Mouse (Mus musculus) ovary, adult 18-20 months (tissue): ENCODE results near the gene Nos1ap.

Source experiments
- DNase-seq: peaks from one replicate; pipeline ENCODE4 v3.0.0; 2022; ENCODE audit warnings: low spot score, mixed read lengths

Nos1ap gene

DNA sequence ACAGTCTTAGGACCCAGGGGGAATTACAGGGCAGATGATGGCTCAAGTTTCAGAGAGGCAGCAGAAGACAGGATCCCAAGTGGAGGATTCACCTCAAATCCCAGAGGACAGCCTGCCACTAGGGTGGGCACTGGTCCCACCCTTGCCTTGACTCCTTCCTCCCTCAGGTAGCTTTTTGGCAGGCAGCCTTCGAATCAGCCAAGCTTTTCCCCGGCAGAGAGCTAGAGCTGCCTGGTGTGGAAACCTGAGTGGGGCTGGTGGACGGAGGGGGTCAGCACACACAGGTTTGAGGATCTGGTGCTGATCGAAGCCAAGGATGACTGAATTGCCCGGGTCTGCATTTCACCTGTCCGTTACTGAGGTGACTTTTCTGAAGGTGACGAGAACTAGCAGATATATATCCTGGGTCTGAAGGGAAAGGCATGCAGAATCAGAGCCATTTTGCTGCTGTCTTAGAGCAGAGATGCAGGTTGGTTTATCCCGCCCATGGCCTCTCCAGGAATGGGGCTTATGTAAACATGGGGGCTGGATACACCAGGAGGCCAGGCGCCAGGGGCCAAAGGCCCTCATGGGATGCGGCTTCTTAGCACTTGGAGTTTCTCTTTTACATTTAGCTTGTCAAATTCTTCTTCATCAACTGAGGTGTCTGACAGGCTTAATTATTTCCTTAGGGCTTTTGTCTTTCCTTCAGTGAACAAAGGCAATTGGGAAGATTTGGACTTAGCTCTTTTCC is 229.3 kb downstream of the Nos1ap start:
- no peak for DNase-seq

DNA sequence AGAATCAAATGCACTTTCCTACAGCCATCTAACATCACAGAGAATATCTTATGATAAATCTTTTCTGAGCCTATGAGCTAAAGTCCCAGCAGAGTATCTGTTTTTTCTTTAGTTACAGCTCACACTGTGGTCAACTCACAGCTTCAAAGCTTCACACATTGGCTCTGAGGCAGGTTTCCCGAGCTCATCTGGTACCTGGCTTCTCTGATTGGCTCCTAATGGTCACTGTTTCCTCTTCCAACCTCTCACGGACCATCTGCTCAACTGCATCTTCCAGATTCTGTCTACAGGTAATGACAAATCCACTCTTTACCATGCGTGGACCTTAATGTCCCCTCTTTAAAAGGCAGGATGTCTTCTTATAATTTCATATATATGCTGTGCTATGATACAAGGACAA is 236.3 kb downstream of the Nos1ap start:
- DNase-seq: no peak

DNA sequence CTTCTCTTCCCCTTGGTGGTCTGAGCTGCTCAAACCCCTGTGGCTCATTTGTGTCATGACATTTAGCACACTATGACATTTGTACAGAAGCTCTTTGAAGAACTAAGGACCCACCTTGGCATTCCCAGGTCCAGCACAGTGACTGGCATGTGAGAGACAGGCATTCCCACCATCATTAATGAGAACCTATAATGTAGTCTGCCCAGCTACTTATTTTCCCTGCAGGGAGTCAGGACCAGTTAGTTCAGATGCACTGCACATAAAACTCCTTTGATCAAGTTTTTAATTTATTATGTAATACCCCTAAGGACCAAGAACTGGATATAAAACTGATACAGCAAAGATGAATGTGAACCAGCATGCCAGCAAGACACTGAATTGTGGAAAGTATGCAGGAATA is 238.6 kb downstream of the Nos1ap start:
- no peak for DNase-seq

DNA sequence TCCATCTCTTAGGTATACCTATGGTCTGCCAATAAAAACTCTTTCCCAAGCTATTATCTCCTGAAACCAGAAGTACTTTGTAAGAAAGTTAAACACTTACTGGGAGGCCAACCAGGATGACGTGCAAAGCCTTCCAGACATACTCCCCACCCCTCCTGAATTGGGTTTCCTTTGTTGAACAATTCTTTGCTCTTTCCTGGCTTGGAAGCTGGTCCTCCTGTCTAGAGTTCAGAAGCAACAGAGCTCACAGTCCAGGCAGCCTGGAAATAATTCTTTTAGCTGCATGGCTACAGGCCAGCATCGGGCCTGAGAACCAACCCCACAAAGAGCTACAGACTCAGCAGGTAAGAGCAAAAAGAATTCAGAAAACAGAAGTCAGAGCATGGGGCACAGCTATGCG is 243.4 kb downstream of the Nos1ap start:
- no peak for DNase-seq

DNA sequence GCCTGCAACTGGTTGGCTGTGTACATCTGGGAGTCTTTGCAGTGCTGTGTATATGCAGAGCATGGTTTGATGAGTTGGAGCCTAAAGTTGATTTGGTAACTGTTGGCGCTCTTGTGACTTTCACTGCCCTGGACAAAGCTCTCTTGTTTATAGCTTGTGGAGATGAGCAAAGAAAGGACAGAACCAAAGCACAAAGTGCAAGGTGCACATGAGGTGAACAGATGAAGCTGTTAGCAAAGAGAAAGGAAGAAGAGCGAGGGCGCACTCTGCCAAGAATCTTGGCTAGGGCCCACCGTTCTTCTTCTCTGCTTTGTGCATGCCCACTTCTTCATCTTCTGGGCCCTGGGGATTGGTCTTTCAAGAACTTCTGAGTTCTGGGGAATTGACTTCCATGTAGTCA is 245.8 kb downstream of the Nos1ap start:
- DNase-seq: no peak

DNA sequence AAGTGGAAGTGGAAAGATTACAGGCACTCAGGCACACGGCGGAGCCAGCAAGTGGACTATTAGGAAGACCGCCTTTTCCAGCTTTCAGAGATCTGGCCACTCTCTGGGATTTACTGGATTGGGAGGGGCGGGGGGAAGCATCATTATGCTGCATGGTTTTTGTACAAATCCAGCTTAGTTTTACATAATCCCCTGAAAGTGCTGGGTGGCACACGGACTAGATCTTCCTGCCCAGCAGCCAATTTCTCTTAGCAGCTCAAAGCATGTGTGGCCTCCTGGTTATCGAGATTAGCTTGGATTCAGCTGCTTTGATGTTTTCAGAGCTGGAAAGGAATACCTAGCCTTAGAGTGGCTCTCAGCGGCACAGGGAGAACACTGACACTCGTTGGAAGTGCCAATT is 246.6 kb downstream of the Nos1ap start:
- DNase-seq: no peak

DNA sequence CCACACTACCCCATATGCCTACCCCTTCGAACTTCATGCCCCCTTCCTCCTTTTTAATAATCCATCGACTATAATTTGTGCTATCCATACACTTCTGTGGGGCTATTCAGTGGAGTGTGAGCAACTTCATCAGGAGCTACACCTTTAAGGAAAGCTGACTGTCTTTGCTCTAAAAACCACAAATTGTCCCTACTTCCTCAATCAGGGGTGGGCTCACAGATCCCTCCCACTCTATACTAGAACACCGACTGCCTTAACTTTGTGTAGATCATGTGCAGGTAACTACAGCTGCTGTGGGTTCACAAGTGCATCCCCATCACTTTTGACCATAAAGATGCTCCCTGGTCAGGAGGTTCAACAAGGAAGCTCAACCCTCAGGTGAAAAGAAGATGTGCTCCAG is 249.7 kb downstream of the Nos1ap start:
- no peak for DNase-seq

DNA sequence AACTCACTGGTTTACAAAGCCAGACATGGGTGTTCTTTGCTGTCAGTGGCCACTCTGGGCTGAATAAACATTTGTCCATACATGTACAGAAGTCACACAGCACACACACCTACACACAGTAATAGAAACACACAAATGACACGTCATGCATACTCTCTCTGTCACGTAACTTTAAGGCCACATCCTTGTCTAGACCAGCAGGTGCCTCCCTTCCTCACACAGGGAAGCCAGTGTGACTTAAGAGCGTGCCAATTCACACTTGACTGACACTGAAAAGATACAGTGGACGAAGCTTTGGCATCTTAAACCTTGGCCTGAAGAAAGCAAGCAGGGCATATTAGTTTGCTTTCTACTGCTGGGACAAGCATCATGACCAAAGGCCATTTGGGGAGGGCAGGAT is 256.9 kb downstream of the Nos1ap start:
- no peak for DNase-seq

DNA sequence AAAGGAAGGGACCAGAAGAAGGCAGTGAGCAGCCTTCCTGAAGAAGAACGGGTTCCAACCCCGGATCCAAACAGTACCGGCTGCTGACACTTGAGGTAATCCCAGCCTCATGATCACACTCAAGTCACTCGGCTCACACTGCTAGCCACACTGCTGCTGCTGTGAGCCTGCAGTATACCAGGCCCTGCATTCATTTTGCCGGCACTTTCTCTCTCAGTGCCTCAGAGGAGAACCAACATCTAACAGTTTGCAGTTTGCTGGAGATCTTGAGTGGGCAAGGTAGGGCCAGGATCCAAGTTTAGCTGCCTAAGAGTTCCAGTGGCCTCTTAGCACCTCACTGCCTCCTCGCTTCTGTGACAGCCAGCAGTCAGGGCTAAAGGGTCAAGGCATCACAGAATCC is 257.7 kb downstream of the Nos1ap start:
- no peak for DNase-seq

DNA sequence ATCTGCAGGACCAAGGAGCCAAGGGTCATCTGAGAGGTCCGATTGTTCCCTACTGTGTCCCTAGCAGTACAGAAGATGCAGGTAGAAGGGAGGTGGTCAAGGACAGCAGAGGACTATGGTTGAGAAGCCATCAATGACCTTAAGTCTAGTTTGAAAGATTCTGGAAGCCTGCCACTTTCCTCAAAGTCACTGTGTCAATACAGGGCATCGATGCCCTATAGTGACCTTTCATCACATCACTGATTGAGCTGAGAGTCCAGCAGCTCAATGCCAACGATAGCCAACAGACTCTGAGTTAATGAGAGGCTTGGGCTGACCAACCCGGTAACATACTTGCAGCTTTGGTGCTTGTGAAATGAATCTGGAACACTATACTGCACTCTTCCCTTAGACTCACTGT is 264.4 kb downstream of the Nos1ap start:
- DNase-seq: no peak

DNA sequence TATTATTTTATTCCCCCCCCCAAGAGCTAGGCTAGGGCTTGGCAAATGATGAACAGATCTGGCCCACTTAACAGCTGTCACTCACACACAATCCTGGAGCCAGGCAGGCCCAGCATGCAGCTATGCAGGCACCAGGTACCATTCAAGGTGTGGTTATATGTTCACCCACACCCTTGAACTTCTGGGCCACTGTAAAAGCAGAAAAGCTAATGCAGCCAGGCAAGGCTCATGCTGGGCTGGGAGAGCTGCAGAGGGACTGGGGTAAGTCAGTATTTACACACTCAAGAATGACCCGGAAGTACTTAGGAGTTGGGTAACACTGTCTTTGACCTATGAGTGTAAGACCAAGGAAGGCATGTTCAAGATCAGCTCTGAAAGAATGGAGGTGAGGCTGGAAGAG is 265.3 kb downstream of the Nos1ap start:
- DNase-seq: no peak

DNA sequence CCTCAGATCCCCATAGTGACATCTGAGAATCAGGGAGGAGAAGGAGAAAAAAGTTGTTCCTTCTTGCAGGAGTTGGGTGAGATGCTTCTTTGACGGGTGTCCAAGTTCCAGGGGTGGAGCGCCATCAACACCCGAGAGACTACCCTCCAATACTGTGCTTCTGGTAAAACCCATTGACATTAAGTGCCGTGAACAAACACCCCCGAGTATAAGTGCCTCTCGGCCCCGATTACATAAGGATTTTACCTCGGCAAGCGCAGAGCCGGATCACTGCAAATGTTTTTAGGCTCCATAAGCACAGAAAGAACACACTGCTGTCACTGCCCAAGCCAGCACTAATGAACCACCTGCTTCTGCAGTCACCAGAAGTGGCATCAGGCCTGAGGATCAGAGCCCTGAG is 266.7 kb downstream of the Nos1ap start:
- DNase-seq: no peak

DNA sequence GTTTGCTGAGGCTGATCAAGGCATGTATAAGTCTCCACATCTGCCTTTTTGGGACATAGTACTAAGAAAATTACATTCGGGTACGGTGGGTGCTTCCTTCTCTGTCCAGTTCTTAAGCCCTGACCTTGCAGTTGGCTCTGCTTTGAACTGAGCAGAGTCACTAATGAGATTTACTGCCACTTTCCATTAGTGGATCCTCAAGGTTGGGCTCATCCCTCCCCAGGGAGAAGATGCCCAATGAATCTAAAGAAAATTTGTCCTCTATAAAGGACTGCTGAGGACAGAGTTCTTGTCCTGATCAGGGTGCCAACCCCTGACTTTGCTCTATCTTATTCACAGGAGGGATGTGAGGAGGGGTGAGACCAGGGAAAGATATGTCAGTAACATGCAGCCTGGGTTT is 267.6 kb downstream of the Nos1ap start:
- DNase-seq: no peak

DNA sequence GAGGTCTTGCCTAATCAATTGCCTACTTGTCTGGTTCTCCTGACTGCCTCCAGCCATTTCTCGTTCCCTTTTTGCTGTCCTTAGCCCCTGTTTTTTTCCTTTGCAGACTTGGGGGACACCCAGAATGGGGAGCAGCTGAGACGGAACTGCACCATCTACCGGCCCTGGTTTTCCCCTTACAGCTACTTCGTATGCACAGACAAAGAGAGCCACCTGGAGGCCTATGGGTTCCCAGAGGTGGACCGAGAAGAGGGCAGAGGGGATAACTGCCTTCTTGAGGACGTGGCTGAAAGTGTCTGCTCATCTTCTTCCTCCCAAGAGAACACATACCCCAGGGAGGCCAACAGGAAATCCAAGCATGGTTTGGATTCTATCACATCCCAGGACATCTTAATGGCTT is 278.2 kb downstream of the Nos1ap start:
- no peak for DNase-seq

DNA sequence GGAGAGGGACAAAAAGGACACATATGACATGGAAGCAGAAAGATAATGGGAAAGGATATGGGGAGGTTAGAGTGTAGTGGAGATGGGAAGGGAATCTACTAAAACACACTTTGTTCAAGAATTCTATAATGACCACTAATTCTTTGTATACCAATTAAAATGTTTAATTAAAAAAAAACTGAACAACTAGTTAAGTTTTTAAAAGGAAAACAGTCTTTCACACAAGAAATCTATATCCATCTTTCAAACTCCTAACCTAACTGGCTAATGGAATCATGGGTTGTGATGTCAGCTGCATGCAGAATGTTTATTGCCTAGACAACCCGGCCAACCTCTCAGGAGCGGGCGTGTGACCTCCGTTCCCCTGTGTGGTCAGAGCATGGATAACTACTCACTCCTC is 281.2 kb downstream of the Nos1ap start, which contains the start of gene Spata46:
Gene Spata46 (plus strand): TSS at position 301 of the 400 bp plus-strand sequence.
- DNase-seq: no peak

DNA sequence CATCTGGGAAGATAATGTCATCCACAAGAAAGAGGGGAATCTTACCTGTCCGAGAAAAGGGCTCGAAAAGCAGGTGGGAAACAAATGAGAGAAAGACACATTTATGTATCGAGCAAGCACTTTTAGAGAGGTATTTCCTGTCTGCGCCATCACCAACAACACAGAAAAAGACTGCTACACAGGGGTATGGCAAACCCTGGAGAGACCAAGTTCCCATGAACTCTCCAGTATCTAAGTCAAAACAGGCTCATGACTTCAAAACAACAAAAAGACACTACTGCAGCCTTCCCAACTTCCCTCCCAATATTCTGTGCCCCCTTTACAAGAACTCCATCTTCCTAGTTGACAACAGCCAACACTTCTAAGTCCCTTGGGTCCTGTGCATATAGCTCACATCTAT is 283.4 kb downstream of the Nos1ap start, which contains the start of gene Gm7694:
Gene Gm7694 (minus strand): TSS at position 101 of the 400 bp plus-strand sequence.
- no peak for DNase-seq

DNA sequence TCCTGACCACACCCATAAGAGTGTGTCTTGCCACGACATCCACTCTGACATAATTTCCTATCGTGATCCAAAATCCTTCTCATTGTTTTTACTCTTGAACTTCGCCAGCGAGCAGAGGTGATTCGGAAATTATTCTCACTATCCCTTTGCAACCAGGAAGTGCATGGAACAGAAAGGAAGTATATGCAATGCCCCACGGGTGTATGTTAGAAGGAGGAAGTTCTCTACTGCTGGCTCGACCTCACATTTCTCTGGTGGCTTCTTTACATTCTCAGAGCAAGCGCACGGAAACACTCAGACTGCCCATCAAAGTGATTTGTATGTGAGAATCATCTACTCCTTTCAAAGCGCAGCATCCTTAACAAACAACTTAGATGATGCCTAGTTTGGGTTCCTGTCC is 284.7 kb downstream of the Nos1ap start:
- no peak for DNase-seq

DNA sequence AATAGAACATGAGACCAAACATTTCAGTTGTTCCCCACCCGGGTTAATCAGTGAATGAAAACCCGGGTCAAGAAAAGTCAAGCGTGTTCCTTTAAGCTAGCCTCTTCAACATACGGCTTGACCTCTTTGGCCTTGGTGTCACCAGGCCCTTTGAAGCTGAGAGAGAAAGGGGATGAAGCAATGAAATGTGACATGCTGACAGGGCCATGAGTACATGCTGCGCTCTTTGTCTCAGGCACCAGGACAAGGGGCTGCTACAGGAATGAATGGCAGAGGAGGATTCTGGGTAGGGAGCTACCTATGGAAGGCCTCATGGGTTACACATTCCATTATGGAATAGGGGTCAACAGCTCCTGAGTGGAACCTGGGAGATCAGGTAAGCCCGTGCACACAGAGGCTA is 286.6 kb downstream of the Nos1ap start:
- no peak for DNase-seq

DNA sequence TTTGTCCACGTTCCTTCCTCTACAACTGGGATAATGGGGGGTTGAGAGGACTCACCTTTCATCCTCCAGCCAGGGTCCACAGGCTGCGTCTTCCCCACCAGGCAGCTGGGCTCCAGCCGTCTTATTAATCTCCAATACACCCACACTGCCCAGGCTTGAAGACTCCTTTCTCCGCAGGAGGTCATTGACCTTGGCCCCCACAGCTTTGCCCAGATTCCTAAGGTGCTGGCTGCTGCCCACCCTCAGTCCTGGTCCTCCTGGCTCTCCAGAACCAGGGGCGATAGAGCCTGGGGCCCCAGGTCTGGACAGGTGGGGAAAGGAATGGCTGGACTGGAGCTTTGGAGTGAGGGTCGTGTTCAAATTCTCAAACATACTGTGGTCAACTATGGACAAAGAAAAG is 287.2 kb downstream of the Nos1ap start:
- DNase-seq: no peak

DNA sequence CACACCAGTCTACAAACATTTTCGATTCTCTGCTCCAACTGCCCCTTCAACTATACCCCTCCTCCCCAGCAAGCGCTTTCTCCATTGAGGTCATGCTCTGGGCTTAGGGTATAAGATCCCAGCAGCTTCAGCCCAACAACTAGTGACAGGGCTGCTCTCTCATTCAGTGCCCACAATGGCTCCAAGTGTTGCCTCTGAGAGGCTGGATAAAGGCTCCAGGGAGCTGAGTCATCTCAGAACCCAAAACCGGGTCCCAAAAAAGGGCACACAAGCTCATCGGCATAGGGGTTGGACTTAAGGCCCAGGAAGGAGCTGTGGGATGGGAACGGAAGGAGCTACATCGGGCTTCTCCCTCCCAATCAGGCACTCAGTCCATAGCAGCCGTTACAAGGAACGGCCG is 288.0 kb downstream of the Nos1ap start:
- no peak for DNase-seq

DNA sequence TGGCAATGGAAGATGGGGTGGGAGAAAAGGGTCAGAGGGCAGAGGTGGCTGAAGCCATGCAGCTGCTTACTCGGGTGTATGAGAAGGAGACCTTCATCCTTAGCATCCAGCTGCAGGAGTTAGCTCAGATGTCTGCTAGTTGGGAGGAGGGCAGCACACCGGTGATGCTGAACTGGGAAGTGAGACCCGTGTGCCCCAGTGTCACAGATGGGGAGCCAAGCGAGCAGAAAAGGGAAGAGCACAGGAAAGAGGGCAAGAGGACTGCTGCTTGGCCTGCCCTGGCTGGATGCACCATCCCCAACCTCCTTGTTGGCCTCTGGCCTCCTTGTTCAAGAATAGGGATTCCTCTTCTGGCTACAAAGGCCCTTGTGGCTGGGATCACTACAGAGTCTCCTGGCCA is 290.2 kb downstream of the Nos1ap start:
- no peak for DNase-seq

DNA sequence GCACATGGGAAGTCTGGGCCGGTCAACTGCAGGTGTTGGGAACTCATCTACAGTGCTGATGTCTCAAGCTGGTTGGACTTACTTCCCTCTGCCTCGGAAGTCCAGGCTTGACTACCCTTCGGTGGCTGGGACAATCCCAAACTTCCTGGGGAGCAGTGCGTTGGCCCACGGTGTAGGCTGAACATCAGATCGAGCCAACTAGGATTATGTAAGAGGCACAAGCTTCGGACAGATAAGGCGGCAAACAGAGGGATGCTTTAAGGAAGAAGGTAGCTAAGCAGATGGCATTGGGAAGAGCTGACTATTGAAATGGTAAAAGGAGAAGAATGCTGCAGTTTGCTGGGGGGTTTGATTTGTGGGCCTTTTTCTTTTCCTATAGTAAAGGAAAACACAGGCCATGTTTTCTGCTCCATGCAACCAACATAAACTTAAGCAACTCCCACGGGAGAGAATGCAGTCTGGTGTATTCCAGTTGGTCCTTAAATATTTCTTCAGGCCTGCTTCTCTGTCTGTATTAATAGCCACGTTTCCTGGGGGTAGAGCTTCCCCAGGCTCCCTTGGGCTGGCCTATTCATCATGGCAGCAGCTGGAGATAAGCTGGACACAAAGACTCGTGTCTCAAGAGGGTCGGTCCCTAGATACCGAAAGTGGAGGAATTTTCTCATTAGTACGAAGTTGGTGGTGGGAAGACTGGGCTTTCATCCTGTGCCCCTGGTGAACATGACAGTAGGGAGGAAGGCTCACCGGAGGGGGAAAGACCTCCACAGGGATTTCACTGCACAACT is 294.7 kb downstream of the Nos1ap start:
- DNase-seq: no peak

DNA sequence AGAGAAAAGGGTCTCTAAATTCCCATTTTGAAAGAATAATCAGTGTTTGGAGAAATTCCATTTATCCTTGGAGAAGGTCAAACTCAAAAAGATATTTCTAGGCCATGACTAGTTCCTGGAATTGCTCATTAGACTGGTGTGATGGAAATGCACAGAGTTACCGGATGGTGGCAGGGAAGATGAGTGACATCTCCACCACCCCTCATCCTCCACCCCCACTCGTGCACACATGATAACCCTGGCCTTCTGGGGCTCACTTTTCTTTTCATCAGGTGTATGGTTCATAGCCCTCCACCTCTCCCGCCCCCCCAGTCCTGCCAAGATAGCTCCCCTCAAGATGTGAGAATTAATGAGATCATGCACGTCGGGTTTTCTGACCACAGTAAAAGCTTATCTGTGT is 296.4 kb downstream of the Nos1ap start:
- DNase-seq: no peak
